Mouse (Mus musculus): Measurements from ENCODE around the gene Mrpl28. TPM values are rescaled to one million over a fixed set of nuclear protein-coding genes. Genes with fewer than 3 reads are reported as not detected.

The Mrpl28 gene
- total and polyA plus RNA-seq, 3 experiments: 90.5 to 161 (median 148) TPM

DNA sequence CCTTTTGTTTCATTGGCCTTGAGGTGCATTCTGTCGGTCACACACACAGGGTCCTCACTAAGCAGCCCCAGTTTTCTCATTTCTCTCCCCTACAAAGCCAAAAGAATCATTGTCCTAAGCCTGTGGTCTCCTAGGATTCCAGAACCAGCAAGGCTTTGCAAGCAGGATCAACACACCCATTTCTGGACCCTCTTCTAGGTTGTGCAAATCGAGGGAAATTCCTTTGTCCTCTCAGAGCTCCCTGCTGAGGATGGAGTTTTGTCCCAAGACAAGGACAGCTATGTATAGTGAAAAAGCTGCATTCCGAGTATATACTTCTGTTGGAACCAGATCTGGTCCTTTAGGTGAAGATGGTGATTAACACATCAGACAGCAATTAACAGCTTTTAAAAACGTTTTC is 13.1 kb upstream of the Mrpl28 start:
- H3K36me3 ChIP-seq (replicated peaks in 1 of 2; ENCODE audit: control insufficient read depth in 1 of 2, insufficient read depth in 1 of 2, low read length in 1 of 2): no peaks in the 10 kb centered on the region
- peaks cover 2 to 23% of the 10 kb centered on the region in 2 experiments; a peak in 2 of 4 replicates for H3K4me1 ChIP-seq (ENCODE audit: control insufficient read depth in 1 of 2, insufficient read depth in 2 of 2)
- H3K27me3 ChIP-seq (replicated peaks): peaks cover 51% of the 10 kb centered on the region
- no peaks in the 10 kb centered on the region for H3K9me3 ChIP-seq (replicated peaks; ENCODE audit: low read length)
- H3K4me2 ChIP-seq (ENCODE audit: insufficient read depth, low read depth, poor library complexity, severe bottlenecking): no peak overlapping the region
- no peak overlapping the region for H3K4me3 ChIP-seq (replicated peaks in 1 of 3; ENCODE audit: low read depth in 2 of 3, low read length in 2 of 3, poor library complexity in 1 of 3)
- H3K9ac ChIP-seq (ENCODE audit: insufficient read depth, low read depth): no peak overlapping the region
- TF ChIP-seq ZMIZ1 (IDR thresholded peaks at IDR 0.05; ENCODE audit: low read depth, low read length) (no peak), USF1 (IDR thresholded peaks at IDR 0.05; ENCODE audit: low read depth, low read length) (no peak), TBP (conservative IDR thresholded peaks at IDR 0.05; ENCODE audit: low read depth, low read length) (no peak), HCFC1 (IDR thresholded peaks at IDR 0.05; ENCODE audit: low read depth, low read length) (no peak)
- dilution Hi-C loops (cut with MboI; ENCODE audit: extremely low pct_ligation_motif_present, extremely low pct_unique_long_range_greater_than_20kb, low sequenced_read_pairs) (no loop called here), in situ Hi-C loops (cut with MboI; ENCODE audit: low pct_ligation_motif_present, low pct_unique_long_range_greater_than_20kb, low sequenced_read_pairs) (no loop called here)
- DNase-seq (ENCODE audit: extremely low read depth): no peak
- no peak overlapping the region for H3K27ac ChIP-seq (ENCODE audit: insufficient read depth, low read depth)
- H3K79me2 ChIP-seq (replicated peaks; ENCODE audit: control insufficient read depth, extremely low read depth, insufficient read depth, poor library complexity, severe bottlenecking): no peaks in the 10 kb centered on the region

GRCm38 (mm10) chr17:26111024-26111423 is 12.3 kb upstream of the Mrpl28 start:
- no peaks in the 10 kb centered on the region for H3K36me3 ChIP-seq (replicated peaks in 1 of 2; ENCODE audit: control insufficient read depth in 1 of 2, insufficient read depth in 1 of 2, low read length in 1 of 2)
- no peaks in the 10 kb centered on the region for H3K79me2 ChIP-seq (replicated peaks; ENCODE audit: control insufficient read depth, extremely low read depth, insufficient read depth, poor library complexity, severe bottlenecking)
- H3K27me3 ChIP-seq (replicated peaks): peaks cover 53% of the 10 kb centered on the region
- in situ Hi-C loops (cut with MboI; ENCODE audit: low pct_ligation_motif_present, low pct_unique_long_range_greater_than_20kb, low sequenced_read_pairs) (no loop called here), dilution Hi-C loops (cut with MboI; ENCODE audit: extremely low pct_ligation_motif_present, extremely low pct_unique_long_range_greater_than_20kb, low sequenced_read_pairs) (no loop called here)
- TF ChIP-seq HCFC1 (IDR thresholded peaks at IDR 0.05; ENCODE audit: low read depth, low read length): no peak
- no peak for TF ChIP-seq USF2 (conservative IDR thresholded peaks at IDR 0.05; ENCODE audit: low read depth, low read length)
- TF ChIP-seq BHLHE40 (IDR thresholded peaks at IDR 0.05; ENCODE audit: low read depth, low read length): no peak
- peaks cover 2 to 23% of the 10 kb centered on the region in 2 experiments; a peak in 2 of 4 replicates for H3K4me1 ChIP-seq (ENCODE audit: control insufficient read depth in 1 of 2, insufficient read depth in 2 of 2)
- no peak overlapping the region for H3K9ac ChIP-seq (ENCODE audit: insufficient read depth, low read depth)
- no peak for DNase-seq (ENCODE audit: extremely low read depth)
- no peak overlapping the region for H3K27ac ChIP-seq (ENCODE audit: insufficient read depth, low read depth)
- no peak overlapping the region for H3K4me2 ChIP-seq (ENCODE audit: insufficient read depth, low read depth, poor library complexity, severe bottlenecking)
- H3K4me3 ChIP-seq (replicated peaks in 1 of 3; ENCODE audit: low read depth in 2 of 3, low read length in 2 of 3, poor library complexity in 1 of 3): no peak overlapping the region
- no peaks in the 10 kb centered on the region for H3K9me3 ChIP-seq (replicated peaks; ENCODE audit: low read length)

DNA sequence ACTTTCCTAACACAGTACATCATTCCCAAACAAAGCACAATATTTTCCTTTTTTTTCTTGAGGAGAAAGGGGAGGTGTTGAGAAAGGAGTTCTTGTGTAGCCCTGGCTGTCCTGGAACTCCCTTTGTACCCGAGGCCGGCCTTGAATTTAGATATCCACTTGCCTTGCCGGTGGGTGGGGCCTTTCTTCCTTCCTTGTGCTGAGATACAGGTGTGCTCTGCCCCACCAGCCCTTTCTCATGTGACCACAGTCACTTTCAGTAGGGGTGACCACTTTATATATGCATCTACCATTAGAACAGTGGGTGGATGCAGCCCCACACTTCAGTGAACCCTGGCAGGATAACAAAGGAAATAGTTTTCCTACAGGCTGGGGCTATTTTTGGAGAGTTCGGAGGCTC is 11.6 kb upstream of the Mrpl28 start:
- TF ChIP-seq MAFK (IDR thresholded peaks at IDR 0.05; ENCODE audit: insufficient replicate concordance, low read length) (no peak), MEF2A (IDR thresholded peaks at IDR 0.05; ENCODE audit: borderline replicate concordance, low read depth, low read length) (0 out of 2 replicates have a peak, but pooled peaks have one; percentile 27), BHLHE40 (IDR thresholded peaks at IDR 0.05; ENCODE audit: low read depth, low read length) (peak; percentile 71; the same call in 1 of the 2 replicates)
- H3K4me2 ChIP-seq (ENCODE audit: insufficient read depth, low read depth, poor library complexity, severe bottlenecking): no peak overlapping the region
- no peak overlapping the region for H3K9ac ChIP-seq (ENCODE audit: insufficient read depth, low read depth)
- no peak overlapping the region for H3K27ac ChIP-seq (ENCODE audit: insufficient read depth, low read depth)
- no peaks in the 10 kb centered on the region for H3K36me3 ChIP-seq (replicated peaks in 1 of 2; ENCODE audit: control insufficient read depth in 1 of 2, insufficient read depth in 1 of 2, low read length in 1 of 2)
- H3K79me2 ChIP-seq (replicated peaks; ENCODE audit: control insufficient read depth, extremely low read depth, insufficient read depth, poor library complexity, severe bottlenecking): no peaks in the 10 kb centered on the region
- peaks cover 2 to 23% of the 10 kb centered on the region in 2 experiments; a peak in 2 of 4 replicates for H3K4me1 ChIP-seq (ENCODE audit: control insufficient read depth in 1 of 2, insufficient read depth in 2 of 2)
- H3K27me3 ChIP-seq (replicated peaks): peaks cover 57% of the 10 kb centered on the region
- dilution Hi-C loops (cut with MboI; ENCODE audit: extremely low pct_ligation_motif_present, extremely low pct_unique_long_range_greater_than_20kb, low sequenced_read_pairs) (no loop called here), in situ Hi-C loops (cut with MboI; ENCODE audit: low pct_ligation_motif_present, low pct_unique_long_range_greater_than_20kb, low sequenced_read_pairs) (no loop called here)
- no peak overlapping the region for H3K4me3 ChIP-seq (replicated peaks in 1 of 3; ENCODE audit: low read depth in 2 of 3, low read length in 2 of 3, poor library complexity in 1 of 3)
- peak; percentile 23 for DNase-seq (ENCODE audit: extremely low read depth)
- H3K9me3 ChIP-seq (replicated peaks; ENCODE audit: low read length): no peaks in the 10 kb centered on the region
